In genomic region chr13:97938596-97939297, GRCm38 (mm10) we compare ENCODE assay signal across 8 mouse cellular contexts.
DNase-seq lines count a peak whose midpoint lies in the region; ATAC-seq and TF ChIP-seq lines count a peak whose summit lies in the region.

No protein-coding gene starts in this region.

- H3K4me1 ChIP-seq in cerebellum, adult 2 months (ENCODE audit: control insufficient read depth, insufficient read depth, low read length), result no peaks in the 10 kb centered on the region
- peaks cover 8% of the 10 kb centered on the region for H3K4me1 ChIP-seq in hindbrain, embryonic 15.5 days (replicated peaks)

- peak; percentile 90 for DNase-seq in NIH3T3 (ENCODE audit: low read depth)
- peak; percentile 61 to 85 for DNase-seq in cerebellum, adult 2 months
- DNase-seq in layer of hippocampus, postnatal 25 days (ENCODE audit: extremely low spot score in 1 of 2, low spot score in 1 of 2), result peak; percentile 96 to 100
- peak; percentile 87 for DNase-seq in right cerebral cortex, adult 18-20 months
- DNase-seq in urinary bladder, postnatal 10 days (ENCODE audit: low spot score), result peak; percentile 79

- no peak overlapping the region for H3K4me3 ChIP-seq in cerebellum, adult 2 months (replicated peaks; ENCODE audit: insufficient read depth, low read depth, low read length)
- no peak overlapping the region for H3K4me3 ChIP-seq in hindbrain, embryonic 15.5 days

- H3K27me3 ChIP-seq in cerebellum, adult 2 months (ENCODE audit: control insufficient read depth, insufficient read depth, low read length), result no peaks in the 10 kb centered on the region
- H3K27me3 ChIP-seq in hindbrain, embryonic 15.5 days, result no peaks in the 10 kb centered on the region

- H3K27ac ChIP-seq in cerebellum, adult 2 months (ENCODE audit: insufficient read depth, low read length), result no peak overlapping the region
- H3K27ac ChIP-seq in hindbrain, embryonic 15.5 days (replicated peaks), result no peak overlapping the region

- 32% methylated on average over 18 of the region's 18 CpGs for WGBS in cerebellum, adult 2 months
- 34% methylated on average over 18 of the region's 18 CpGs for WGBS in hindbrain, embryonic 15.5 days

- H3K4me2 ChIP-seq in hindbrain, embryonic 15.5 days, result no peak overlapping the region

- ATAC-seq in frontal cortex, adult (ENCODE audit: low TSS enrichment), result peak; percentile 80
- ATAC-seq in hindbrain, embryonic 15.5 days (ENCODE audit: low FRiP score, low read depth), result peak; percentile 50; the same call in 1 of the 2 replicates
- peak; percentile 74 for ATAC-seq in megakaryocyte, adult 5-6 weeks (ENCODE audit: poor library complexity, severe bottlenecking)

- no peak overlapping the region for H3K9ac ChIP-seq in hindbrain, embryonic 15.5 days

- peak; percentile 89 for TF ChIP-seq CTCF in cerebellum, adult 2 months (IDR thresholded peaks at IDR 0.05; ENCODE audit: borderline replicate concordance, insufficient read depth, low read depth, low read length)

- TF ChIP-seq POLR2A in cerebellum, adult 2 months (IDR thresholded peaks at IDR 0.05; ENCODE audit: borderline replicate concordance, insufficient read depth, low read length), result no peak

- H3K36me3 ChIP-seq in hindbrain, embryonic 15.5 days, result no peaks in the 10 kb centered on the region

- no peaks in the 10 kb centered on the region for H3K9me3 ChIP-seq in hindbrain, embryonic 15.5 days
